Mouse (Mus musculus) cerebellum, adult 2 months (tissue): ENCODE measurements around the gene Nrcam. TPM values are rescaled to one million over a fixed set of nuclear protein-coding genes. Genes with fewer than 3 reads are reported as not detected.

Experiments
- DNase-seq, 2 experiments: peaks; one replicate each; pipeline ENCODE4 v3.0.0; 2021
- H3K27ac ChIP-seq: fragments of 200-500 bp; 2 replicates; pipeline ENCODE4 v1.5.1; 2012; ENCODE audit warnings: low read length, control low read depth, inconsistent platforms; ENCODE audit not compliant: insufficient read depth
- H3K27me3 ChIP-seq: fragments of 200-500 bp; 2 replicates; pipeline ENCODE4 v1.6.1; 2012; ENCODE audit warnings: inconsistent platforms, mild to moderate bottlenecking, low read length, moderate library complexity; ENCODE audit not compliant: control insufficient read depth, insufficient read depth
- H3K4me1 ChIP-seq: fragments of 200-500 bp; 2 replicates; pipeline ENCODE4 v1.6.1; 2011; ENCODE audit warnings: low read length; ENCODE audit not compliant: control insufficient read depth, insufficient read depth
- H3K4me3 ChIP-seq: fragments of 200-500 bp; replicated peaks from 2 replicates; pipeline ENCODE3; 2011; ENCODE audit warnings: mild to moderate bottlenecking, low read depth, low read length, control low read depth; ENCODE audit not compliant: insufficient read depth
- CTCF ChIP-seq: fragments of 200-500 bp; IDR thresholded peaks from 2 replicates; pipeline ENCODE4 v1.5.1; 2011; ENCODE audit warnings: low read depth, mild to moderate bottlenecking, control low read depth, low read length, moderate library complexity, borderline replicate concordance; ENCODE audit not compliant: insufficient read depth
- POLR2A ChIP-seq: fragments of 200-500 bp; IDR thresholded peaks from 2 replicates; pipeline ENCODE4 v1.6.1; 2011; ENCODE audit warnings: low read length, control low read depth, borderline replicate concordance; ENCODE audit not compliant: insufficient read depth
- WGBS: fragments of 180-500 bp; shearing (Covaris S2); methylation state at CpG from one replicate; pipeline ENCODE4 v1.1.7; 2018; 5-methylcytosine and 5-hydroxymethylcytosine counted together
- polyA plus RNA-seq: library from polyadenylated mRNA; depleted of rRNA; stranded (reverse); fragments of >200 nt; gene quantifications from 2 replicates; pipeline ENCODE4 v1.2.3, GENCODE M21; 2012

The Nrcam gene
- polyA plus RNA-seq, 1 experiment: 88.0 TPM

GRCm38 (mm10) chr12:44475355-44475754 lies 146.7 kb downstream of the Nrcam start:
- DNase-seq: no peak
- no peaks in the 10 kb centered on the region for H3K27me3 ChIP-seq
- no peak overlapping the region for H3K4me3 ChIP-seq
- TF ChIP-seq CTCF (no peak), POLR2A (no peak)
- no peak overlapping the region for H3K27ac ChIP-seq
- no peaks in the 10 kb centered on the region for H3K4me1 ChIP-seq

GRCm38 (mm10) chr12:44479260-44480030 lies 150.8 kb downstream of the Nrcam start:
- no peak overlapping the region for H3K27ac ChIP-seq
- WGBS: 56% methylated on average over 6 of the region's 6 CpGs
- H3K27me3 ChIP-seq: no peaks in the 10 kb centered on the region
- no peak for TF ChIP-seq CTCF
- TF ChIP-seq POLR2A: no peak
- DNase-seq: no peak
- H3K4me1 ChIP-seq: no peaks in the 10 kb centered on the region
- H3K4me3 ChIP-seq: no peak overlapping the region

- TF ChIP-seq CTCF: no peak
- TF ChIP-seq POLR2A: no peak
- 78% methylated on average over 2 of the region's 2 CpGs for WGBS
- Histone ChIP-seq H3K4me1 (no peaks in the 10 kb centered on the region), H3K4me3 (no peak overlapping the region), H3K27me3 (no peaks in the 10 kb centered on the region), H3K27ac (no peak overlapping the region)
- no peak for DNase-seq
Observed at GRCm38 (mm10) chr12:44480031-44480419, 151.3 kb downstream of the Nrcam start.

- H3K27me3 ChIP-seq: no peaks in the 10 kb centered on the region
- H3K4me1 ChIP-seq: no peaks in the 10 kb centered on the region
- no peak for TF ChIP-seq CTCF
- TF ChIP-seq POLR2A: no peak
- H3K27ac ChIP-seq: no peak overlapping the region
- no peak overlapping the region for H3K4me3 ChIP-seq
- no peak for DNase-seq
- 51% methylated on average over 3 of the region's 3 CpGs for WGBS
Observed at GRCm38 (mm10) chr12:44481415-44481814, 152.7 kb downstream of the Nrcam start.

- no peak for DNase-seq
- Histone ChIP-seq H3K4me1 (0 out of 2 replicates have a peak, but pooled peaks cover 3% of the 10 kb centered on the region), H3K27me3 (no peaks in the 10 kb centered on the region), H3K4me3 (no peak overlapping the region), H3K27ac (no peak overlapping the region)
- TF ChIP-seq CTCF (no peak), POLR2A (no peak)
- WGBS: 57% methylated on average over 5 of the region's 5 CpGs
Observed at GRCm38 (mm10) chr12:44492759-44493479, 164.2 kb downstream of the Nrcam start.

- Histone ChIP-seq H3K4me3 (no peak overlapping the region), H3K27me3 (no peaks in the 10 kb centered on the region), H3K4me1 (0 out of 2 replicates have a peak, but pooled peaks cover 6% of the 10 kb centered on the region), H3K27ac (no peak overlapping the region)
- TF ChIP-seq CTCF: no peak
- TF ChIP-seq POLR2A: no peak
- no peak for DNase-seq
- 88% methylated on average over 2 of the region's 2 CpGs for WGBS
Observed at GRCm38 (mm10) chr12:44497762-44498161, 169.1 kb downstream of the Nrcam start.

- Histone ChIP-seq H3K27me3 (no peaks in the 10 kb centered on the region), H3K4me3 (no peak overlapping the region), H3K27ac (no peak overlapping the region), H3K4me1 (0 out of 2 replicates have a peak, but pooled peaks cover 6% of the 10 kb centered on the region)
- TF ChIP-seq CTCF: no peak
- TF ChIP-seq POLR2A: no peak
- WGBS: 54% methylated on average over 5 of the region's 5 CpGs
- DNase-seq: no peak
Observed at GRCm38 (mm10) chr12:44498872-44499271, 170.2 kb downstream of the Nrcam start.
